Mouse (Mus musculus) liver, embryonic 14.5 days (tissue): Measurements from ENCODE around the gene Suz12. TPM values are rescaled to one million over a fixed set of nuclear protein-coding genes. Genes with fewer than 3 reads are reported as not detected.

Experiments
- ATAC-seq: fragments of 200-750 bp; cut with Nextera tagmentation; 2 replicates; pipeline ENCODE4 v1.8.0; 2017; ENCODE audit warnings: moderate number of reproducible peaks, mild to moderate bottlenecking, moderate library complexity; ENCODE audit not compliant: insufficient read depth
- DNase-seq, 3 experiments: peaks; one replicate each; pipeline ENCODE4 v3.0.0-alpha.2; 2012 to 2013; ENCODE audit warnings: low read depth in 3 of 3, low spot score in 3 of 3
- H3K27ac ChIP-seq: fragments of 300-500 bp; sonication (generic); 2 replicates; pipeline ENCODE4 v1.5.1; 2014; ENCODE audit warnings: moderate library complexity, mild to moderate bottlenecking, control low read depth, inconsistent platforms
- H3K27me3 ChIP-seq: fragments of 300-500 bp; sonication (generic); 2 replicates; pipeline ENCODE4 v1.6.1; 2014; ENCODE audit warnings: mild to moderate bottlenecking, low read length, moderate library complexity; ENCODE audit not compliant: control insufficient read depth, insufficient read depth
- H3K36me3 ChIP-seq: fragments of 300-500 bp; sonication (generic); replicated peaks from 2 replicates; pipeline ENCODE4 v1.6.1; 2014; ENCODE audit warnings: low read depth; ENCODE audit not compliant: control insufficient read depth, insufficient read depth
- H3K4me1 ChIP-seq, 2 experiments: fragments of 200-500 bp in 1 of 2; fragments of 300-500 bp in 1 of 2; sonication (generic) in 1 of 2; replicated peaks; 2 replicates each; pipeline ENCODE4 v1.6.1; 2012 to 2014; ENCODE audit warnings: antibody characterized with exemption in 1 of 2, inconsistent platforms in 1 of 2, low read length in 1 of 2; ENCODE audit not compliant: control insufficient read depth in 2 of 2, insufficient read depth in 2 of 2
- H3K4me2 ChIP-seq: fragments of 300-500 bp; sonication (generic); 2 replicates; pipeline ENCODE4 v1.6.1; 2014; ENCODE audit warnings: low read depth, mild to moderate bottlenecking, control low read depth, moderate library complexity
- H3K4me3 ChIP-seq, 2 experiments: fragments of 200-500 bp in 1 of 2; fragments of 300-500 bp in 1 of 2; sonication (generic) in 1 of 2; 2 replicates each; pipeline ENCODE4 v1.5.1; 2012 to 2014; ENCODE audit warnings: low read depth in 2 of 2, low read length in 2 of 2, mild to moderate bottlenecking in 2 of 2, control low read depth in 1 of 2, inconsistent platforms in 1 of 2, moderate library complexity in 1 of 2; ENCODE audit not compliant: insufficient read depth in 1 of 2
- H3K9ac ChIP-seq: fragments of 300-500 bp; sonication (generic); replicated peaks from 2 replicates; pipeline ENCODE4 v1.6.1; 2014; ENCODE audit warnings: mild to moderate bottlenecking, control low read depth, moderate library complexity
- H3K9me3 ChIP-seq: fragments of 300-500 bp; sonication (generic); 2 replicates; pipeline ENCODE4 v1.6.1; 2016; ENCODE audit warnings: low read length, mixed read lengths; ENCODE audit not compliant: control insufficient read depth
- CTCF ChIP-seq: IDR thresholded peaks from 2 replicates; pipeline ENCODE4 v1.5.1; 2016; ENCODE audit warnings: antibody characterized with exemption, low read depth, control low read depth
- EP300 ChIP-seq: IDR thresholded peaks from 2 replicates; pipeline ENCODE4 v1.6.1; 2016; ENCODE audit warnings: antibody characterized with exemption, low read depth
- WGBS: fragments of 180-500 bp; shearing (Covaris S2); extraction: QIAGEN DNeasy Blood & Tissue Kit; methylation state at CpG from one replicate; pipeline ENCODE4 v1.1.7; 2014; ENCODE audit not compliant: insufficient replicate concordance; 5-methylcytosine and 5-hydroxymethylcytosine counted together
- polyA plus RNA-seq, 2 experiments: library from polyadenylated mRNA; depleted of rRNA in 1 of 2; stranded (reverse) in 1 of 2; unstranded in 1 of 2; fragments of >200 nt; fragmentation: Nextera tagmentation in 1 of 2; extraction: Ambion mirVana in 1 of 2; gene quantifications; 2 replicates each; pipeline versions ENCODE4 v1.2.1 to v1.2.3; 2012 to 2014

The Suz12 gene
- polyA plus RNA-seq, 2 experiments: 18.1 to 23.2 TPM

- Histone ChIP-seq H3K4me3 (no peak overlapping the region), H3K4me2 (no peak overlapping the region), H3K36me3 (no peaks in the 10 kb centered on the region), H3K4me1 (peaks cover 0 to 3% of the 10 kb centered on the region in 2 experiments; a peak in 3 of 4 replicates), H3K9me3 (no peaks in the 10 kb centered on the region), H3K9ac (no peak overlapping the region), H3K27ac (no peak overlapping the region), H3K27me3 (no peaks in the 10 kb centered on the region)
- ATAC-seq (no peak), DNase-seq (no peak)
- TF ChIP-seq CTCF: no peak
- TF ChIP-seq EP300: no peak
- 73% methylated on average over 2 of the region's 2 CpGs for whole genome bisulfite sequencing
Measured at GRCm38 (mm10) chr11:79990120-79990519, 2.8 kb upstream of the Suz12 start.

- WGBS: 68% methylated on average over 5 of the region's 5 CpGs
- no peak overlapping the region; the same call in none of the 2 replicates for H3K4me2 ChIP-seq
- ATAC-seq (no peak), DNase-seq (no peak)
- no peak for TF ChIP-seq EP300
- TF ChIP-seq CTCF: no peak
- no peak overlapping the region for H3K27ac ChIP-seq
- H3K9ac ChIP-seq: no peak overlapping the region
- H3K4me1 ChIP-seq: peaks cover 0 to 3% of the 10 kb centered on the region in 2 experiments
- peaks cover 4% of the 10 kb centered on the region; the same call in 1 of the 2 replicates for H3K36me3 ChIP-seq
- H3K9me3 ChIP-seq: no peaks in the 10 kb centered on the region
- no peaks in the 10 kb centered on the region for H3K27me3 ChIP-seq
- H3K4me3 ChIP-seq: no peak overlapping the region
Measured at GRCm38 (mm10) chr11:79991600-79991999, 1.3 kb upstream of the Suz12 start.

GRCm38 (mm10) chr11:79992035-79992591 is 793 bp upstream of the Suz12 start:
- H3K36me3 ChIP-seq: peaks cover 7% of the 10 kb centered on the region; the same call in 1 of the 2 replicates
- WGBS: 11% methylated on average over 20 of the region's 21 CpGs
- peak overlapping the region; percentile 88 for H3K27ac ChIP-seq
- peaks cover 0 to 3% of the 10 kb centered on the region in 2 experiments for H3K4me1 ChIP-seq
- ATAC-seq (no peak), DNase-seq (peak; percentile 9 to 50 (median 16))
- H3K9me3 ChIP-seq: no peaks in the 10 kb centered on the region
- H3K27me3 ChIP-seq: no peaks in the 10 kb centered on the region
- peak overlapping the region; percentile 66 to 97 for H3K4me3 ChIP-seq
- H3K4me2 ChIP-seq: peak overlapping the region; percentile 97
- no peak for TF ChIP-seq EP300
- TF ChIP-seq CTCF: no peak
- H3K9ac ChIP-seq: peak overlapping the region; percentile 58

GRCm38 (mm10) chr11:79993356-79994270 is 707 bp downstream of the Suz12 start:
- peak overlapping the region; percentile 97 to 99 for H3K4me3 ChIP-seq
- H3K27ac ChIP-seq: peak overlapping the region; percentile 96
- ATAC-seq (peak; percentile 14), DNase-seq (peak; percentile 19 to 42 (median 20))
- H3K4me2 ChIP-seq: peak overlapping the region; percentile 63
- H3K36me3 ChIP-seq: peaks cover 7% of the 10 kb centered on the region; the same call in 1 of the 2 replicates
- TF ChIP-seq CTCF (no peak), EP300 (no peak)
- peaks cover 0 to 3% of the 10 kb centered on the region in 2 experiments for H3K4me1 ChIP-seq
- H3K27me3 ChIP-seq: no peaks in the 10 kb centered on the region
- WGBS: under 1% methylated on average over 58 of the region's 74 CpGs
- no peaks in the 10 kb centered on the region for H3K9me3 ChIP-seq
- H3K9ac ChIP-seq: peak overlapping the region; percentile 97
